In genomic region chr4:128804426-128805149, GRCm38 (mm10) we compare ENCODE assay signal across 8 mouse cellular contexts. TPM values are rescaled to one million over a fixed set of nuclear protein-coding genes. Genes with fewer than 3 reads are reported as not detected.
DNase-seq lines count a peak whose midpoint lies in the region; ATAC-seq and TF ChIP-seq lines count a peak whose summit lies in the region.

No protein-coding gene starts in this region.

- DNase-seq in kidney, postnatal 0 days (ENCODE audit: low spot score): peak; percentile 57
- DNase-seq in kidney, postnatal 14 days: no peak
- peak; percentile 27 for DNase-seq in brain, embryonic 14.5 days (ENCODE audit: low read depth)
- DNase-seq in heart, postnatal 36 days: peak; percentile 21 to 22
- no peak for DNase-seq in natural killer cell, adult 2 months (ENCODE audit: low spot score in 2 of 2)

- ATAC-seq in kidney, postnatal 0 days (replicated peaks; ENCODE audit: low FRiP score, low read depth): no peak
- 0 out of 2 replicates have a peak, but pooled peaks have one; percentile 3 for ATAC-seq in lung, embryonic 15.5 days (ENCODE audit: borderline replicate concordance, extremely low read depth, low FRiP score, low TSS enrichment)
- ATAC-seq in stomach, embryonic 15.5 days (ENCODE audit: insufficient read depth, low FRiP score, low read depth): no peak
- ATAC-seq in inflammation-experienced regulatory T-cells, adult 6 months: no peak

- no peaks in the 10 kb centered on the region for H3K36me3 ChIP-seq in kidney, postnatal 0 days (ENCODE audit: insufficient read depth, low read length)
- H3K36me3 ChIP-seq in lung, embryonic 15.5 days: no peaks in the 10 kb centered on the region
- H3K36me3 ChIP-seq in stomach, embryonic 15.5 days: no peaks in the 10 kb centered on the region

- 5% methylated on average over 6 of the region's 6 CpGs for WGBS in kidney, postnatal 0 days
- 2% methylated on average over 6 of the region's 6 CpGs for WGBS in lung, embryonic 15.5 days
- WGBS in stomach, embryonic 15.5 days: 4% methylated on average over 6 of the region's 6 CpGs

- H3K4me2 ChIP-seq in kidney, postnatal 0 days (ENCODE audit: low read length): peak overlapping the region; percentile 96
- peak overlapping the region; percentile 89 for H3K4me2 ChIP-seq in lung, embryonic 15.5 days
- H3K4me2 ChIP-seq in stomach, embryonic 15.5 days: peak overlapping the region; percentile 68

- H3K9ac ChIP-seq in kidney, postnatal 0 days (ENCODE audit: low read depth, low read length): peak overlapping the region; percentile 100
- peak overlapping the region; percentile 96 for H3K9ac ChIP-seq in lung, embryonic 15.5 days
- H3K9ac ChIP-seq in stomach, embryonic 15.5 days: peak overlapping the region; percentile 99

- H3K4me3 ChIP-seq in kidney, postnatal 0 days (replicated peaks; ENCODE audit: low read depth, low read length): peak overlapping the region; percentile 77
- peak overlapping the region; percentile 78 for H3K4me3 ChIP-seq in lung, embryonic 15.5 days
- peak overlapping the region; percentile 80 for H3K4me3 ChIP-seq in stomach, embryonic 15.5 days (replicated peaks)

- peak overlapping the region; percentile 99 for H3K27ac ChIP-seq in kidney, postnatal 0 days
- H3K27ac ChIP-seq in lung, embryonic 15.5 days: peak overlapping the region; percentile 99
- H3K27ac ChIP-seq in stomach, embryonic 15.5 days: peak overlapping the region; percentile 93

- no peaks in the 10 kb centered on the region for H3K27me3 ChIP-seq in kidney, postnatal 0 days (ENCODE audit: insufficient read depth, low read length)
- no peaks in the 10 kb centered on the region for H3K27me3 ChIP-seq in lung, embryonic 15.5 days
- no peaks in the 10 kb centered on the region for H3K27me3 ChIP-seq in stomach, embryonic 15.5 days (replicated peaks)

- no peaks in the 10 kb centered on the region for H3K9me3 ChIP-seq in kidney, postnatal 0 days (replicated peaks; ENCODE audit: low read length)
- no peaks in the 10 kb centered on the region for H3K9me3 ChIP-seq in lung, embryonic 15.5 days
- no peaks in the 10 kb centered on the region for H3K9me3 ChIP-seq in stomach, embryonic 15.5 days

- no peak for TF ChIP-seq POLR2A in brain, embryonic 14.5 days (IDR thresholded peaks at IDR 0.05; ENCODE audit: borderline replicate concordance, extremely low read depth, insufficient read depth, insufficient read length, poor library complexity, severe bottlenecking)

- peak; percentile 15; the same call in 1 of the 2 replicates for TF ChIP-seq CTCF in kidney, postnatal 0 days (IDR thresholded peaks at IDR 0.05; ENCODE audit: low read depth)
- TF ChIP-seq CTCF in brain, embryonic 14.5 days (IDR thresholded peaks at IDR 0.05; ENCODE audit: borderline replicate concordance, extremely low read depth, insufficient read depth, insufficient read length): no peak

- intact Hi-C loops in heart, postnatal 36 days (cut with DNase I): no loop called here

- H3K4me1 ChIP-seq in kidney, postnatal 0 days (replicated peaks; ENCODE audit: insufficient read depth, low read length): peaks cover 32% of the 10 kb centered on the region
- H3K4me1 ChIP-seq in lung, embryonic 15.5 days: peaks cover 42% of the 10 kb centered on the region
- peaks cover 30% of the 10 kb centered on the region for H3K4me1 ChIP-seq in stomach, embryonic 15.5 days

RNA-seq across cellular contexts. Expression of gene Zfp362, which starts 1.3 kb away (rescaled TPM):
- 31.1 and 31.2 TPM in 2 replicates for polyA plus RNA-seq in kidney, postnatal 0 days (2015; fragmentation: Nextera tagmentation; extraction: Ambion mirVana)
- 70.0 and 94.1 TPM in 2 replicates for polyA plus RNA-seq in brain, embryonic 14.5 days (2012; rRNA removed)
- 10 to 100 TPM; 12.5 to 14.3 TPM for total RNA-seq in heart, postnatal 36 days (2021)
- polyA plus RNA-seq in lung, embryonic 15.5 days (2015; fragmentation: Nextera tagmentation; extraction: Ambion mirVana): 34.6 and 39.3 TPM in 2 replicates
- polyA plus RNA-seq in stomach, embryonic 15.5 days (2015; fragmentation: Nextera tagmentation; extraction: Ambion mirVana): 22.8 and 26.6 TPM in 2 replicates
- polyA plus RNA-seq in inflammation-experienced regulatory T-cells, adult 6 months (2017; shearing (Covaris generic)): 10 to 100 TPM in 1 of 3 experiments, 1 to 10 TPM in 2; 6.0 to 10.3 (median 8.4) TPM

RNA-seq across cellular contexts. Expression of gene A3galt2, which starts 49.4 kb away (rescaled TPM):
- 0.13 and 0.23 TPM in 2 replicates for polyA plus RNA-seq in kidney, postnatal 0 days (2015; fragmentation: Nextera tagmentation; extraction: Ambion mirVana)
- polyA plus RNA-seq in brain, embryonic 14.5 days (2012; rRNA removed): 4.6 and 5.0 TPM in 2 replicates
- total RNA-seq in heart, postnatal 36 days (2021): under 1 TPM in 1 of 2 experiments, not detected in 1; 0.08 TPM
- polyA plus RNA-seq in lung, embryonic 15.5 days (2015; fragmentation: Nextera tagmentation; extraction: Ambion mirVana): 0.20 and 0.35 TPM in 2 replicates
- 0.09 and 0.14 TPM in 2 replicates for polyA plus RNA-seq in stomach, embryonic 15.5 days (2015; fragmentation: Nextera tagmentation; extraction: Ambion mirVana)
- polyA plus RNA-seq in inflammation-experienced regulatory T-cells, adult 6 months (2017; shearing (Covaris generic)): under 1 TPM in 2 of 3 experiments, not detected in 1; 0.16 to 0.38 TPM

Comparison
In these comparisons a context has a peak if more than half of its experiments do, and no peak if none do; other contexts are left out.
1. DNase-seq: peak in kidney, postnatal 0 days (single experiment), brain, embryonic 14.5 days (single experiment) and heart, postnatal 36 days (2 of 2); none in kidney, postnatal 14 days (single experiment) and natural killer cell, adult 2 months (0 of 2).
2. Peak in every context shown above with its lines, with median percentiles within 50 percentile points of each other: H3K27ac ChIP-seq, H3K4me2 ChIP-seq, H3K4me3 ChIP-seq and H3K9ac ChIP-seq.